Mouse (Mus musculus) granulocyte monocyte progenitor cell, adult 5-6 weeks (primary cell): ENCODE results near the gene Fgf3. TPM values are rescaled to one million over a fixed set of nuclear protein-coding genes. Genes with fewer than 3 reads are reported as not detected.

Experiments
- ATAC-seq: replicated peaks from 2 replicates; pipeline ENCODE4 v1.8.0; 2016; ENCODE audit warnings: mild to moderate bottlenecking, moderate TSS enrichment, inconsistent platforms; ENCODE audit not compliant: poor library complexity, severe bottlenecking
- total RNA-seq, 2 experiments: library from RNA; stranded (forward) in 1 of 2; stranded (reverse) in 1 of 2; fragments of 200-712, 200-1000 nt in 1 of 2; fragments of >200 nt in 1 of 2; fragmentation: Nextera tagmentation in 1 of 2; gene quantifications; 2 replicates each; pipeline ENCODE4 v1.2.3; 2014 to 2017

The Fgf3 gene
- total RNA-seq (2014; fragmentation: Nextera tagmentation) (1.5 and 9.8 TPM in 2 replicates), total RNA-seq (2017) (0.82 and 2.2 TPM in 2 replicates)

DNA sequence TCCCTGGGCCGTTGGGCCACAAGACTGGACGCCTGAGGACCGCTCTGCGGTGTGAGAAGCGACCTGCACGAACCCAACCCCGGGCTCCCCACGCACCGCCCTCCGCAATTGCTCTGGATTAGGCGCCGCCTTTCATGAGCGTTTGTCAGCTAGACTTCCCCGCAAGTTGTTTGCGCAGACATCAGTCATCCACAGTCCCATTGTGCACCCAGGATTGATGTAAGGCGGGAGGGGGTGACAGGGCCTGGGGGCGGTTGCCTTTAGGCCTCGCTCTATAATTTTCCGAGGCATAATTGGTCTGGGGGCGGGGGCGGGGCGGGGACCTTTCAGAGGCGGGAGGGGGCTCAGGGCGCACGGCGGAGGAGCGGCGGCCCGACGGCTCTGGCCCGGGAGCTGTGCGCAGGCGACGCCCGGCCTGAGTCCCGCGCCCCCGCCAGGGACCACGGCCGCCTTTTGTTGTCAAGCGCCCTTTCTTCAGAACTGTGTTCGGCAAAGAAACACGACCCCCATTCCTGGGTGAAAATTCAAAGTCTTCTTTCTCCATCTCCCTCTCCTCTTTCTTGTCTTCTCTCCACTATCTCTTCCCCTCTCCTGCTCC is at the start of gene Fgf3:
TSS of gene Fgf3 (plus strand) at position 193 of the 598 bp plus-strand sequence.
- ATAC-seq, result no peak

DNA sequence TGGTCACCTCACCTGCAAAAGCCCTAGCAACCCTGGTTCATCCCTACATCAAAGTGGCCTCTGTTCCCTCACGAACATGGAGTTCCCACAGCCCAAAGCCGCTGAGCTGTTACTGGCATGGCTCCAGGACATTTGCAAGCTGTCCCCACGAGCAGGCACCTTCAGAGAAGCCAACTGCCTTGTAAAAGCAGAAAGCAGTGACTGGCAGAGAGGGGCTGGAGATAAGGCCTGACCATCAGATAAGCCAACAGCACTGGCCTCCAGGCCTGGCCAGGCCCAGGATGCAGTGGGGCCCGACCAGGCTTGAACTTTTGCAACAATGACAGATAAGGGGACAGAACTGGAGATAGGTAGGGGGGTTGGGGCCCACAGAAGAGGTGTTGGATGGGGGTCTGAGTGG is 49.3 kb upstream of the Fgf3 start:
- ATAC-seq, result peak; percentile 31

DNA sequence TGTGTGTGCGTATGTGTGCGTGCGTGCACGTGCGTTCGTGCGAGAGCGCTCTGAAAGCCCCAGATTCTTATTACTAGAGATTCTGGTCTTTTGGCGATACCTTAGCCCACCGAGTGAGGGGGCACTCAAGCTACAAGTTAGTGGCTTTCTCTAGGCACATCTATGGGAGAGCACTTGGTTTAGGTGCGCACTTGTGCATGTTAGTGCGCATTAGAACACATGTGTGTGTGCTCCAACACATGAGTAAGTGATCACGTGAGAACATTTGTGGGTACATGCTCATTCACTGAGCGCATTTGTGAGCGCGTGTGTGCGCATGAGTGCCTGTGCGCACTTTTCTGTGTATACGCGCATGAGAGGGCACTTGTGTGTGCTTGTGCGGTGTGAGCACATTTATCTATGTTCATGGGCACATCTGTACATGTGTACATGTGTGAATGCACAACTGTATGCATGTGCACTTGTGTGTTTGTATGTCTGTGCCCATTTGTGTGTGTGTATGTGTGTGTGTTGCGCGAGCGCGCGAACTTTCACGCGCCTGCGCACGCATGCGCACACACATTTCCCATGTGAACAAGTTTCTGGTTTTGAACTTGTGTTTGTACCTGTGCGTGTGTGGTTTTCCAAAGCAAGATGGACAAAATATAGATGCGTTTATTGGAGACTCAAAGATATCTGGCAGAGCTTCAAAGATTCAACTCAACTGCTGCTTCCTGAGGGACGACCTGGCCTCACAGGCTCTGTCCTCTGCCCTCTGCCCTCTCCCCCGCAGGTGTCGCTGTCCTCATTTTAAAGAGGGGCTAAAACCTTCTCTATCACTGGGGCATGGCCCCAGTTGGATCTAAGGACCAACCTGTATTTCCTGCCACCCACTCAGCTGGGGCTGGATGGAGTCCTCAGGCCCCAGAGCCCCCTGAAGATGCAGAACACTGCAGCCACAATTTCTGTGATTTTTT is 48.0 kb upstream of the Fgf3 start:
- ATAC-seq, result no peak

DNA sequence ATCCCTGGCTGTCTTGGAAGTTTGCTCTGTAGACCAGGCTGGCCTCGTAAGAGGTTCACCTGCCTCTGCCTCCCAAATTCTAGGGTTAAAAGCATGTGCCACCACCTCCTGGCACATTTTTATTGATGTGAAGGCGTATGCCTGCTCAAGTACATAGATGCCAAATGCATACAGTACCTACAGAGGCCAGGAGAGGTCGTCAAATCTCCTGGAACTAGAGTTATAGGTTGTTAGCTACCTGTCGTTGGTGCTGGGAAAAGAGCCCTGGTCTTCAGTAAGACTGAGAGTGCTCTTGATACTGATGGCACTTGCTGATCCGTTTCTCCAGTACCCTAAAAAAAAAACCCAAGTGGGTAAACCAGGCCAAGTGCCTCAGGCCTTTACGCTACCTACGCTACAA is 46.5 kb upstream of the Fgf3 start:
- ATAC-seq, result no peak

DNA sequence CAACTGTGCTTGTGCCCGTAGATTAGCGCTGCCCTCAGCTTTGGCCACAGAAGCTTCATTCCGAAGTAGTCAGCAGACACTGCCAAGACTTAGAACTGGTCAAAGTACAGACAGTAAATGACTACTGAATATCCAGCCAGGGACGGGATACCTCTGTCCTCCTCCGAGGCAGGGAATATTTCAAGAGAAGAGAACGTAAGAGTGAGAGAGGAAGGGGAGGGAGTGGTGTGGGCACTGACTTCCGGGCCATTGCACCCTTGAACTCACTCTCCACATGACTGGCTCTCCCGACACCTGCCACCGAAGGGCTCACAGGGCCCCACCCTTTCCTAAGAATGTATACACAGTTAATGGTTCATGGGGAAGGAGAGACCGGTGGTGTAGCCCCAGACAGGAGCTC is 44.6 kb upstream of the Fgf3 start:
- no peak for ATAC-seq

DNA sequence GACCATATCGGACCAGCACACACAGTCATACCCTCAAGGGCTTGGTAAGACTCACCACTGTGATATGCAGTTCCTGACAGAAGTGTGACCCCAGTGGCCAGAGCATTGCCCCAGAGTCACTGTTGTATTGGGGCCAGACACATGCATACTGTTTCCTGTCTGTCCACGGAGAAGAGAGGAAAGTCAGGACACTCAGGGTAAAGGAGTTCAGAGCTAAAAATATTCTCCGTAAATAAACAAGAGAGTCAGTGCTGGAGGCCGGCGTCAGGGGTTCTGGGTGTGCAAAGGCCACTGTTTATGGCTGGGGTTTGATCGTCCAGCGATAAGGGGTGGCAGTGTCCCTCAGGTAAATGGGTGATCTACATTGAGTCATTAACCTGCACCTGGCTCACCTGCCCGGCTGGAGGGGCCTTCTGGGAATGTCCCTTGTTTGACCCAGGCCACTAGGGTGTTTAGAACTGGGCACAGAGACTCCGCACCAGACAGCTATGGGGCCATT is 41.9 kb upstream of the Fgf3 start:
- no peak for ATAC-seq

DNA sequence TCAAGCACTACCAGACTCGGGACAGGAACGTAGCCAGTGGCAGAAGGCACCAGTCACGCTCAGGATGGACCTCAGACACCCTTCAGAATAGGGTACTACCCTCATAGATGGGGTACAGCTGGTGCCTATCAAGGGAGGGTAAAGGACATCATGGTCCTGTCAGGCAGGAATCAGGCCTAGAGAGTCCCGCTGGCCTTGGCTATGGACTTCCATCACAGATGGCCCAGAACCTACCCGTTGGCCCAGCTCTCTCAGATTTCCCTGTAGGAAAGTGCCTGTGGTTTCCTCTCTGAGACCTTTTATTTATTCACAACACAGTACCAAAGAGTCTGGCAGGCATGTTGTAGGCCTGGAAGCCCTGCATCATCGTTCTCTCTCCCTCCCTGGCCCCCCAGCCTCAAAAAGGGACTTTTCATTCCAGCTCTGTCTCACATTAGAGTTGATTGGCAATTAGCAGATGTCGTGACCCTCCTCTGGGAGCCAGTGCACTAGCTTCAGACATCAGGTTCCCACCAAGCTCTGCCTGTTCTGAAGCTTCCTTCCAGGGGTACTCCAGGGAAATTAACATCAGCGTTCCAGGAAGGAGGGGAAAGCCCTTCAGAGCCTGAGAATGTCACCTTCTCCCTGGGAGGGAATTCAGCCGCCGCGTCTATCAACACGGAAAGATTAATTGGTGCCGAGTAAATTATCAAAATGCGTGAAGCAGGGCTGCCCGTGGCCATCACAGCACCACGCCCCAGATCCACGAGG is 40.7 kb upstream of the Fgf3 start:
- no peak for ATAC-seq

DNA sequence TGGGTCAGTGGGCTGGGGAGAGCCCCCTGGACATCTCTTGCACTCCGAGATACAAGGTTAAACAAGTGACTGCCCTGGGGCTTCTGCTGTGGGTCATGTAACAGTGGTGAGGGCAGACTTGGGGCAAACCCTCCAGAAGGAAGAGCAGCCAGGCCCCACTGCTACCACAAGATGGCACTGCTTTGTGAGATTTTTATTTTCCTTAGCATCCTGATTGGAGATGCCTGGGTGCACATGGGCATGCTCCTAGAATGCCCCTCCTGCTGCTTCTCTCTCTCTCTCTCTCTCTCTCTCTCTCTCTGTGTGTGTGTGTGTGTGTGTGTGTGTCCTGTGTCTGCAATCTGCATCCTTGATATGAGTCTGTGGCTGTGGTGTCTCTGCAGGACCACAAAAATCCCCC is 39.4 kb upstream of the Fgf3 start:
- ATAC-seq, result peak; percentile 53

DNA sequence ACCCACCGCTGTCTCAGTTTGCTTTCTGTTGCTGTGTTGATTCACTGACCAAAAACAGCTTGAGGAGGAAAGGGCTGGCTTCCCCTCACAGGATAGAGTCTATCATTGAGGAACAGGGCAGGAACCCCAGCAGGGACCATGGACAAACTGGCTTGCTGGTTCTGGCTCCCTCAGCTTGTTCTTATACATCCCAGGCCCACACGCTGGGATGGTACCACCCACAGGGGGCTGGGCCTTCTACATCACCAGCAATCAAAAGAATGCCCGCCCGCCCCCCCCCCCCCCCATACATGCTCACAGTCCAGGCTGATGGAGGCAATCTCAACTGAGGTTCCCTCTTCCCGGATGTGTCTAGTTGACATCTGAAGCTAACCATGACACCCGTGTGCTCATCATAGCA is 30.8 kb upstream of the Fgf3 start:
- ATAC-seq, result no peak

DNA sequence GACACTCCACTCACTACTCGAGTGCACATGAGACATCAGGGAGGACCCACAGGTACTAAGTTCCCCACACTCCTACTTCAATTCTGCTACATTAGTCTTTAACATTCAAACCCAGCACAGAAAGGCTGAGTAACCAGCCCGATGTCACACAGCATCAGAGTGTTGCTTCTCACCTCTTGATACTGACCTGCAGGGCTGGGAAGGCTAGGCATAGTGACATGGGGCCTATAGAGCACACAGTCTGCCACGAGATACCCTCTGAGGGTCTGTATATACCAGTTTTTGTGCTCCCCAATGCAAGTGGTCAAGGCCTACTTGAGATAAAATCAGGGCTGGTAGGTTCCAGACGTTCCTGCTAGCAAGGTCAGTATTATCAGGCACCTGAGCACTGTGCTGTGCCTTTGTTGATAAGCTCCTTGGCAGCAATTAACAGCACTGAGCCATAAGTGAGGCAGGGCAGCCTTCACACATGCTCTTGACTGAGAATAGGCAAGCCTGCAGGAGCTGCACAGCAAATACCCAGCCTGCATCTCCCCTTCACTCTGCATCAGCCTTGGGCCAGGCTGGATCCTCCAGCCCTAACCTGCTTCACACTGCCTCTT is 29.8 kb upstream of the Fgf3 start:
- ATAC-seq, result no peak

DNA sequence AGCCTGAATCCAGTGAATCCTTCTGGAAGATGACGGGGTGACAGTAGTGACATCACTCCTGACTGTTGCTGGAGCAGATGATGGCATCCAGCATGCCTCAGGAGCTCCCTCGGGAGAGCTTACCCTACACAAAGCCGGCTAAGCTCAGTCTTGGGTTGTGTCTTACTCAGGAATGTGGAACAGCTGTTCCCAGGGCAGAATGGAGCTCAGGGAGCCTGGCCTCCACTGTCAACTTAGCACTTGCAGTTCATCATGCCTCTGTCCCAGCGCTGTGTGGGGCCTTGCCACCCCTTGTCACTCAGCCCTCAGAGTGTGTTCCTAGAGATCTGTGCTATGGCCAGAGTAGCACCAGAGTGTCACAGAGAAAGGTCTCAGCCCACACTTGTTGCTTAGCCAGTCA is 26.4 kb upstream of the Fgf3 start:
- ATAC-seq, result no peak

DNA sequence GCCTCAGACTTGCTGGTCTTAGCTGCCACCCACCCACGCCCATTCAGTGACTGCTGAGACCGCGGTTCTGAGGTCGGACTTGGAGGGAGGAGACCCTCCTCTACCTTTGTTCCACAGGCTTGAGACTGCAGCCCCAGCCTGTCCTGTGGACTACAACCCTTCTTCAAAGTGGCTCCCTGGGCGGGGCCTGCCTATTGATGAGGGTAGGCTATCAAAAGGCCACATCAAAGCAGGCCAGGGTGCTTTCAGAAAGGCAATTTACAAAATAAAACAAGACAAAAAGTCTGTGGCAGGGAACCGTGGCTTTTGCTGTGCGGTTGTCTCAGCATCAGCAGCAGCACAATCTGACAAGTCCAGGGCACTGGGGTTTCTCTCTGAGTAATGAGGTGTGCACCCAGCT is 16.0 kb upstream of the Fgf3 start:
- ATAC-seq, result no peak

DNA sequence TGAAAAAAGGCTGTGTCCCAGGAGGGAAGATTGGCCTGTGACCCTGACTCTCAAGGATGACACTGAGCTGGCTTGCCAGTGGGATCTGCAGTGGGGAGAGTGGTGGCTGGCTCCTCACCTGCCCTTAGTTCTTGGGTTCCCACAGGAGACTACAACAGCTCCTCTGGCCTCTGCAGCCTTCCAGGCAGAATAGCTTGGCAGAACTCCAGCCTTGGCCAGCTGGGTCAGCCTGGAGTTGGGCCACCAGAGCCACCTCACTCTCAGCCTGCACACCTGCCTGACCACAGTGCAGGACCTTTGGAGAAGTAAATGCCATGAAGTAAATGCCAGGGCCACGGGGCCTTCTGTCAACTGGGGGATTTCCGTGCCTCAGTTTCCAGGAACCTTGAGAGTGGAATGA is 13.9 kb upstream of the Fgf3 start:
- no peak for ATAC-seq

DNA sequence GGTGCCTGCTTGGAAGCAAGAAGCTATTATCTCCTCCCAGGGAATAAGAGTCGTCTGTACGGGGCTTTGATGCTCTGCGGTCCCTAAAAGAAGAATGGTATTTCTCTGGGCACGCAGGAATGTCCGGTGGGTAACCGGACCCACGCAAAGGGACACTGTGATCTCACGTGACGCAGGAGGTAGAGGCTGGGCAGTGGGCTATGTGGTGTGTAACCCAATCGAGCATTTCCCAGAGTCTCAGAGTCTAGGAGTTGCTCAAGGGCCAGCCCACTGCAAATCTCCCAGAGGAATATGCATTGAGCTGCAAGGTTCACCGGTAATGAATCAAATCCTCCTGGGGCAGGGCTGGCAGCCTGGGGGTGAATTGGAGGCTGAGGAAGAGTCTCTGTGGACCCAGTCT is 9.5 kb upstream of the Fgf3 start:
- no peak for ATAC-seq

DNA sequence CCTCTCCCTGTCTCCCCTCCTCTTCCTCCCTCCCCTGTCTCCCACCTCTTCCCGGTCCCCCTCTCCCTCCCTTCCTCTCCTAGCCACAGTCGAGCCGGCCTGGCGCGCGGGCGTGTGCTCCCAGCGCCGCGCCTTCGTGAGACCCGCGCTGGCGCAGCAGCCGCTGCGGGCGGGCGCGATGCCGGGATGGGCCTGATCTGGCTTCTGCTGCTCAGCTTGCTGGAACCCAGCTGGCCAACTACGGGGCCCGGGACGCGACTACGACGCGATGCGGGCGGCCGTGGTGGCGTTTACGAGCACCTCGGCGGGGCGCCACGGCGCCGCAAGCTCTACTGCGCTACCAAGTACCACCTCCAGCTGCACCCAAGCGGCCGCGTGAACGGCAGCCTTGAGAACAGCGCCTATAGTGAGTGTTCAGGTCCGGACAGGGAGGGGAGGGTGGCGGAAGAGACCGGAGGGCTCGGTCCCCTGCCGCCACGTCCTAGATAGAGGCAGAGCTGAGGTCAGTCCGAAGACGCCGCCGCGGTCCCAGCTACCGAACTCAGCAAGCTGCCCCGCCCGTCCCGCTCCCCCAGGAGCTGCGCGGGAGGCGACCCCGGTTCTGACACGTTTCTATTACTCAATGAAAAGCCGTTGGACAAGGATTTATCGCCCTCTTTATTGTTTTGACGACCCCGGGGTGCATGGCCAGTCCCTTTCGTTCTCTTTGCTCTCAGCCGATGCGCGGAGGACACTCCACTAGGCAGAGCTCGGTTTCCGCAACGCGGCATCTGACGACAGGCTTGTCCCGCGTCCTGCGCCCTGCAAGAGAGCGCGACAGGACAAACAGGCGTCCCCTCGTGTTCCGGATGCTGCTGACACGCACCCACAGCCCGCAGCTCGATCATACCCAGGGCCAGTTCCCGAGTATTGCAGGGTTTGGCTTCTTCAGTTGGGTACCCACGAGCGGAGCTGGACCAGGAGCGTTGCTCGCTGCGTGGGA is 930 bp downstream of the Fgf3 start:
- peak; percentile 46 for ATAC-seq

DNA sequence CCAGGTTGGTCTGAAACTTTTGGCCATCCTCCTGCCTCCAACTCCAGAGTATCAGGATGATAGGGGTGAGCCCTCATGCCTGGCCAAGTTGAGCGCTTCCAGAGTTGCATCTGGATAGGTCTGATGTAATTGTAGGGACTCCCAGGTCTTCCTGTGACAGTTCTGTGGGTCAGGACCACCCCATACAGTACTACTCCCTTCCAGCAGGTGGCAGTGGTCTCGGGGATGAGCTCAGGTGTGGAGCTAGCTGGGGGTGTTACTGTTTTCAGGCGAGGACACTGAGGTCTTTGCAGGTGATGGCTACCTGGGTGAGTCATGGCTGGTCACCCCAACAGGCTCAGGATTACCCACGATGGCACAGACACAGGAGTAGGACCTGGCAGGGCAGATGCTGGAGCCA is 8.3 kb downstream of the Fgf3 start:
- peak; percentile 66 for ATAC-seq

DNA sequence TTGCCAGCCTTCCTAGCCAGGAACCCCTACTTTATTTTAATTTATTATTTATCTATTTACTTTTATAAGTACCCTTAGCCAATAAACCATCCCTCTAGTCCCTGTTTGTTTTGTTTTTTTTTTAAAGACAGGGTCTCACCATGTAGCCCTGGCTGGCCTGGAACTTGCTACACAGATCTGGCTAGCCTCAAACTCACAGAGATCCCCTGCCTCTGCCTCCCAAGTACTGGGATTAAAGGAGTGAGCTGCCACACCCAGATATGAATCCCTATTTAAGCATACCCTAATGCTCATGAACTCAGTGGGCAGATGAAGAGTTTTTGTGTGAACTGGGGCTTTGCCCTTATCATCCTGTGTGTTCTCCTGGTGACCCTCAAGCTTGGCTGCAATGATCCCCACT is 9.2 kb downstream of the Fgf3 start, which contains the start of gene Fgf4:
TSS of gene Fgf4 (plus strand) at position 301 of the 400 bp plus-strand sequence.
- no peak for ATAC-seq

DNA sequence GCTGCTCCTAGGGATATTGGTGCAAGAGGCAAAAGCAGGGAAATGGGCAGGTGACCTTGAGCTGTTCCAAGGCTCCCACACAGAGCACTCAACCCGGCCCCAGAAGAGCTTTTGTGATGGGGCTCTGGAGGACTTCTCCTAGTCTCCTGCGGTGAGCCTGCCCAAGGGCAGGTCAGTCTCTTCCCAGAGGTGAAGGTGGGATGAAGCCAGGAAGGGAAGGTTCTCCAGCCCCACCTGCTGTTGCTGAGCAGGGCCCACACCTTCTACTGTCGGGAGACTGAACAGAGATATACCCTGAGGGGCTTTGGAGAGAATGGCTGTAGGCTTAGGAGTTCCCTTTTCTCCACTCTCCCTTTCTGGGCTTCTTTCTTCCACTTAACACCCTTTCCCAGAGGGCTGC is 13.4 kb downstream of the Fgf3 start:
- ATAC-seq, result no peak

DNA sequence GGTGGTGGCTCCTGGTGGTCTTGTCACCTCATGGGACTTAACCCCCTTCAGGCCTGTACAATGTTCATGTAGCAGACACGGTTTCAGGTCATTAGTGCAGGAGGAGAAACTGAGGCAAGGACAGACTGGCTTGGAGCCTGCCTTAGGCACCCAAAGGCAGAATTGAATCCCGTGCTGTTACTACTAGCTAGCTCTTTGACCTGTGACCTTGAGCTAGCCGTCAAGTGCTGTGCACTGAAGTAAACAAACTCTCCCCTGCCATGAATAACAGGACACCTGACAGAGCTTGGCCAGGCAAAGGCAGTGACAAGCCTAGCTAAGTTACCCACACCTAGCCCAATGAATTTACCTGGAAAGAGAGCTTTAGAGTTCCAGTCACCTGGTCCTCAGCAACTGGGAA is 17.1 kb downstream of the Fgf3 start:
- ATAC-seq, result no peak
